Mouse (Mus musculus) spleen, adult 2 months (tissue): ENCODE data around the gene Oxsr1. TPM values are rescaled to one million over a fixed set of nuclear protein-coding genes. Genes with fewer than 3 reads are reported as not detected.
"Not testable (repeated sequence)": the region's sequence is repeated elsewhere in the genome, so short reads cannot be mapped to it uniquely, and the experiment has no call there.

Experiments used
- DNase-seq, 2 experiments: peaks; one replicate each; pipeline versions ENCODE4 v3.0.0 to v3.0.0-alpha.2; 2012 to 2021; ENCODE audit warnings: low spot score in 2 of 2, low read depth in 1 of 2
- H3K27ac ChIP-seq: fragments of 200-500 bp; 2 replicates; pipeline ENCODE4 v1.5.1; 2012; ENCODE audit warnings: low read length, inconsistent platforms; ENCODE audit not compliant: insufficient read depth
- H3K27me3 ChIP-seq: fragments of 200-500 bp; 2 replicates; pipeline ENCODE4 v1.6.1; 2012; ENCODE audit warnings: mild to moderate bottlenecking, moderate library complexity, low read length, inconsistent platforms; ENCODE audit not compliant: control insufficient read depth, insufficient read depth
- H3K36me3 ChIP-seq: fragments of 200-500 bp; 2 replicates; pipeline ENCODE4 v1.6.1; 2012; ENCODE audit warnings: mild to moderate bottlenecking, low read length, inconsistent platforms; ENCODE audit not compliant: control insufficient read depth, insufficient read depth
- H3K4me1 ChIP-seq: fragments of 200-500 bp; 2 replicates; pipeline ENCODE4 v1.6.1; 2011; ENCODE audit warnings: inconsistent platforms; ENCODE audit not compliant: control insufficient read depth, insufficient read depth, insufficient read length
- H3K4me3 ChIP-seq: fragments of 200-500 bp; 2 replicates; pipeline ENCODE4 v1.5.1; 2011; ENCODE audit warnings: mild to moderate bottlenecking, inconsistent platforms; ENCODE audit not compliant: insufficient read depth, insufficient read length; ENCODE audit errors: extremely low read depth
- CTCF ChIP-seq: fragments of 200-500 bp; IDR thresholded peaks from 2 replicates; pipeline ENCODE4 v1.5.1; 2011; ENCODE audit warnings: mild to moderate bottlenecking, inconsistent platforms; ENCODE audit not compliant: insufficient read depth, insufficient read length, insufficient replicate concordance; ENCODE audit errors: extremely low read depth
- POLR2A ChIP-seq: fragments of 200-500 bp; IDR thresholded peaks from 2 replicates; pipeline ENCODE4 v1.6.1; 2011; ENCODE audit warnings: low read depth, low read length, inconsistent platforms
- WGBS: fragments of 180-500 bp; shearing (Covaris S2); methylation state at CpG from one replicate; pipeline ENCODE4 v1.1.7; 2018; 5-methylcytosine and 5-hydroxymethylcytosine counted together
- polyA plus RNA-seq: library from polyadenylated mRNA; depleted of rRNA; stranded (reverse); fragments of >200 nt; gene quantifications from 2 replicates; pipeline ENCODE4 v1.2.3, GENCODE M21; 2012; rRNA removed

The Oxsr1 gene
- polyA plus RNA-seq, result 9.4 and 9.5 TPM in 2 replicates

GRCm38 (mm10) chr9:119322289-119323259 is at the start of gene Oxsr1:
Gene Oxsr1 (minus strand): TSS chr9:119322427.
- Histone ChIP-seq H3K4me1 (peaks cover 14% of the 10 kb centered on the region), H3K36me3 (no peaks in the 10 kb centered on the region), H3K4me3 (peak within 1 kb of the TSS; percentile 92), H3K27me3 (no peaks in the 10 kb centered on the region), H3K27ac (peak within 1 kb of the TSS; percentile 100)
- peak; percentile 97 to 99 for DNase-seq
- TF ChIP-seq POLR2A, result peak; percentile 57
- TF ChIP-seq CTCF, result no peak
- under 1% methylated on average over 76 of the region's 76 CpGs for WGBS

DNA sequence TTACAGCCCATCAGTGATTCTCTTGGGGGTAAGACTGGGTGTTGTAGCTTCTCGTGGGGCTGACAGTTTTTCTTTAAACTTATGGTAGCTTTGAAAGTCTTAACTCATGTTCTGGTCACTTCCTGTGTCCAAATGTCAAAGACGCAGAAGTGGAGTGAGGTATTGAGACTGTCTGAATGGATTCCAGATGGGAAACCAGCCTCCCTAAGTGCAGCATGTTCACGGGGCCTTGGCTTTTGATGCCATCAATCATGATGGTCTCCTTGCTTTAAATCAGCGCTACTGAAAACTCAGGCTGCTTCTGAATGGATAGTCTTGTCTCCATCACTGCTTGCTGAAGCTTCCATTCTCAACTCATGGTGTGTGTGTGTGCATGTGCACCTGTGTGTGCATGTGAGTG is 49.0 kb upstream of the Oxsr1 start:
- Histone ChIP-seq H3K27me3 (no peaks in the 10 kb centered on the region), H3K27ac (no peak overlapping the region), H3K4me3 (no peak overlapping the region), H3K36me3 (no peaks in the 10 kb centered on the region), H3K4me1 (no peaks in the 10 kb centered on the region)
- no peak for DNase-seq
- TF ChIP-seq POLR2A (no peak), CTCF (no peak)
- 87% methylated on average over 4 of the region's 4 CpGs for WGBS

DNA sequence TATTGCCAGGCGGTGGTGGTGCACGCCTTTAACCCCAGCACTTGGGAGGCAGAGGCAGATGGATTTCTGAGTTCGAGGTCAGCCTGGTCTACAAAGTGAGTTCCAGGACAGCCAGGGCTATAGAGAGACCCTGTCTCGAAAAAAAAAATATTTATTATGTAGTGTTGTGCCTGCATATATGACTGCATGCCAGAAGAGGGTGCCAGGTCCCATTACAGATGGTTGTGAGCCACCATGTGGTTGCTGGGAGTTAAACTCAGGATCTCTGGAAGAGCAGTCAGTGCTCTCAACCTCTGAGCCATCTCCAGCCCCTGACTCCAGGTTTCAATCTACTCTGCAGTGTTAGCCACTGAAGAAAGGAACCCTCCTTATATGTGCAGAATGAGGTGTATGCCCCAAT is 48.5 kb upstream of the Oxsr1 start:
- not testable (repeated sequence) for H3K4me3 ChIP-seq, H3K27me3 ChIP-seq, H3K36me3 ChIP-seq, DNase-seq, H3K4me1 ChIP-seq, H3K27ac ChIP-seq
- WGBS, result 88% methylated on average over 4 of the region's 4 CpGs

DNA sequence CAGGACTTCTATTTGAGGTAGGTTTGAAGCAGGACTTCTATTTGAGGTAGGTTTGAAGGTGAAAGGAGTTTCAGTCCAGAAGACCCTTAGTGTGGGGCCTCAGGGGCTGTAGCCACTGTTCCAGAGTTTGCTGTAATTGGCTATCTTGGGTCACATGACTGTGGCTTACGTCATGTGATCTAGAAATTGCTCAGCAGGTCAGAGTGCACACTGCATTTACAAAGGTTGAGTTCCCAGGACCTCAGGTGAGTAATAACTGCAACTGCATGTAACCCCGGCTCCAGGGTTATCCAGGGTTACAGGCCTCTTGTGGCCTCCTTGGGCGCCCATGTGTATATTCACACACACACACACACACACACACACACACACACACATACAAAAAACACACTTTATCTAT is 46.1 kb upstream of the Oxsr1 start:
- TF ChIP-seq CTCF, result no peak
- TF ChIP-seq POLR2A, result no peak
- H3K4me1 ChIP-seq, result no peaks in the 10 kb centered on the region
- WGBS, result 82% methylated on average over 3 of the region's 3 CpGs
- H3K4me3 ChIP-seq, result no peak overlapping the region
- H3K27me3 ChIP-seq, result no peaks in the 10 kb centered on the region
- H3K27ac ChIP-seq, result no peak overlapping the region
- no peak for DNase-seq
- H3K36me3 ChIP-seq, result no peaks in the 10 kb centered on the region

DNA sequence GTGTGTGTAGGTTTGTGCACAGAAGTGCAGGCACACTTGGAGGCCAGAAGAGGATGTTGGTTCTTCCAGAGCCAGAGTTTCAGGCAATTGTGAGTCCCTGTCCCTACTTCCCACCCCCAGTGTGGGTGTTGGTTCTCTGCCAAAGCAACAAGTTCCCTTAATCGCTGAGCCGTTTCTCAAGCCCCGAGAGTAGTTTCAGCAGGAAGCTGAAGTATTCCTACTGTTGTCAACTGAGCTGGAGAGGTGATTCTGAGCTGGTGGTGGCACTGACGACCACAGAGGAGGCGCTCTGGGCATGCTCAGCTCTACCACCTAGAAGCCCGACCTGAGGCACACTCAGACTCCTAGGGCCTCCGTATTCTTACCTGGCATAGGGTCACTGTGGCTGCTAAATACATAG is 43.1 kb upstream of the Oxsr1 start, which contains the start of gene Slc22a14:
Gene Slc22a14 (minus strand): TSS at position 270 of the 400 bp plus-strand sequence.
- no peak for DNase-seq
- 24% methylated on average over 7 of the region's 7 CpGs for whole genome bisulfite sequencing
- H3K27me3 ChIP-seq, result no peaks in the 10 kb centered on the region
- no peaks in the 10 kb centered on the region for H3K36me3 ChIP-seq
- TF ChIP-seq CTCF, result no peak
- no peak for TF ChIP-seq POLR2A
- H3K27ac ChIP-seq, result no peak within 1 kb of the TSS
- H3K4me3 ChIP-seq, result no peak within 1 kb of the TSS
- H3K4me1 ChIP-seq, result no peaks in the 10 kb centered on the region

DNA sequence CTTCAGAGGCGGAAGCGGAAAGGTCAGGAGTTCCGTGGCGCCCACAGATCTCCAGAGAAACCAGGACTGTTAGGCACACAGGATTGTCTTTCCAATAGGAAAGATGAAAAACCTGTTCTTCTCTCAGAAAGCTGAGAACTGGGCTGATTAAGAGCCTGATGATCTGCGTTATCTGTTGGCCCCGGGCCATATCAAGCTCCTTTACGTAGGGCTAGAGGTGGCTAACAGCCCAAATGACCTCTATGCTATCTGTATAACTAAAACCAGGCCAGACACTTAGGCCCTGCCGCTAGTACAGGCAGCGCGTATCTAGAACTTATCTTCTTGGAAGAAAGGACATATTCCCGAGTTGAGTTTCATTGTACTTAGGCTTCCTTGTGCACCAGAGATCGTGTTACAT is 41.0 kb upstream of the Oxsr1 start:
- no peak overlapping the region for H3K4me3 ChIP-seq
- 93% methylated on average over 12 of the region's 12 CpGs for WGBS
- no peak for DNase-seq
- H3K27ac ChIP-seq, result no peak overlapping the region
- H3K36me3 ChIP-seq, result no peaks in the 10 kb centered on the region
- TF ChIP-seq POLR2A, result no peak
- no peak for TF ChIP-seq CTCF
- H3K4me1 ChIP-seq, result no peaks in the 10 kb centered on the region
- no peaks in the 10 kb centered on the region for H3K27me3 ChIP-seq

DNA sequence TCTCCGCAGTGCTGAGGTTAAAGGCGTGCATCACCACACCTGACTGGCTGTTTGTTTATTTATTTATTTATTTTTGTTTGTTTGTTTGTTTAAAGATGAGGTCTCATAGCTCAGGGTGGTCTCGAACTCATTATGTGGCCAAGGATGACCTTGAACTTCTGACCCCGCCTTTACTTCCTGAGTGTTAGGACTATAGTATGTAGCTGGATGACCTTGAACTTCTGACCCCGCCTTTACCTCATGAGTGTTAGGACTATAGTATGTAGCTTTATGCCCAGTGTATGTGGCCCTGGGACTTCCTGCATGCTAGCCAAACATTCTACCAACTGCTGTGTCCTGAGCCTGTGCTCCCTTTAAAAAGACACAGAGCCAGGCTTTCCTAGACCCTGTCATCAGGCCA is 39.2 kb upstream of the Oxsr1 start:
- Histone ChIP-seq H3K27me3 (no peaks in the 10 kb centered on the region), H3K27ac (no peak overlapping the region), H3K4me1 (peaks cover 3% of the 10 kb centered on the region; the same call in 1 of the 2 replicates), H3K4me3 (no peak overlapping the region), H3K36me3 (no peaks in the 10 kb centered on the region)
- WGBS, result 94% methylated on average over 5 of the region's 5 CpGs
- TF ChIP-seq CTCF, result no peak
- TF ChIP-seq POLR2A, result no peak
- DNase-seq, result no peak
